ENCODE assay signal across 17 mouse cellular contexts in the genomic region with DNA sequence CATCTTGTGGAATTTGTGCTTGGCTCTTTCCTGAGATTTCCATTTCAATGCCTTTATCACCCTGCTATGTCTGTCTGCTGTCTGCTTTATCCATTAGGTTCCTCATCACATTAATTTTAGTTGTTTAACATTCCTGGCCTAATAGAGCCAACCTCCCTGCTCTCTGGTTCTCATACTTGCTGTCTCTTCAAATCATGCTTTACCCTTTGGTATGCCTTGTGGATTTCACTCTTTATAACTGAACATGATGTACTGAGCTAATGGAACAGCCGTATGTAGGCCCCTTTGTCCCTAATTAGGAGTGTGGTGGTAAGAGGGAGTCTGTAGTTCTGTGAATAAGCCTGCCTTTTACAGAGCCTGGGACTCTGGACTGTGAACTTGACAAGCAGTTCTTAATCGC.
"Had no signal": no experiment of that assay in that cellular context is flagged by ENCODE, and none has a peak within 500 bp of the region (broad histone marks: within the 10 kb centered on the region; RNA-seq: fewer than 3 reads in every experiment).

No protein-coding gene starts in this region.

- DNase-seq: left cerebral cortex, postnatal 4 days; liver; liver, embryonic 13.5 days; liver, postnatal 0 days; lung, adult 18-20 months; lung, adult 2 months; lung, embryonic 14.5 days; lung, postnatal 10 days; lung, postnatal 14 days; lung, postnatal 36 days; lung, postnatal 4 days; midbrain, embryonic 14.5 days had no signal

- ATAC-seq: liver, embryonic 12.5 days; liver, postnatal 0 days; lung, postnatal 0 days; midbrain, embryonic 13.5 days; midbrain, embryonic 15.5 days; midbrain, embryonic 16.5 days had no signal
